Comparison of ENCODE assay signal across 8 mouse cellular contexts in genomic region chr8:84210167-84210791, GRCm38 (mm10). TPM values are rescaled to one million over a fixed set of nuclear protein-coding genes. Genes with fewer than 3 reads are reported as not detected.
DNase-seq lines count a peak whose midpoint lies in the region; ATAC-seq and TF ChIP-seq lines count a peak whose summit lies in the region.

No protein-coding gene starts in this region.

- WGBS in embryonic facial prominence, embryonic 10.5 days, result 62% methylated on average over 34 of the region's 34 CpGs
- WGBS in liver, embryonic 13.5 days (ENCODE audit: insufficient replicate concordance), result 62% methylated on average over 34 of the region's 34 CpGs
- 55% methylated on average over 34 of the region's 34 CpGs for WGBS in neural tube, embryonic 11.5 days
- 54% methylated on average over 34 of the region's 34 CpGs for WGBS in stomach, postnatal 0 days

- TF ChIP-seq CTCF in stomach, postnatal 0 days (IDR thresholded peaks at IDR 0.05; ENCODE audit: low read depth), result peak; percentile 89

- no peak overlapping the region for H3K4me2 ChIP-seq in liver, embryonic 13.5 days
- H3K4me2 ChIP-seq in neural tube, embryonic 11.5 days (ENCODE audit: low read depth), result no peak overlapping the region
- H3K4me2 ChIP-seq in stomach, postnatal 0 days (replicated peaks; ENCODE audit: low read depth), result no peak overlapping the region

- H3K9me3 ChIP-seq in embryonic facial prominence, embryonic 10.5 days, result no peaks in the 10 kb centered on the region
- no peaks in the 10 kb centered on the region for H3K9me3 ChIP-seq in liver, embryonic 13.5 days (replicated peaks)
- no peaks in the 10 kb centered on the region for H3K9me3 ChIP-seq in neural tube, embryonic 11.5 days (ENCODE audit: control insufficient read depth, low read length)
- H3K9me3 ChIP-seq in stomach, postnatal 0 days (ENCODE audit: control insufficient read depth, low read length), result no peaks in the 10 kb centered on the region

- peaks cover 84% of the 10 kb centered on the region for H3K36me3 ChIP-seq in embryonic facial prominence, embryonic 10.5 days (replicated peaks)
- peaks cover 36% of the 10 kb centered on the region for H3K36me3 ChIP-seq in liver, embryonic 13.5 days
- H3K36me3 ChIP-seq in neural tube, embryonic 11.5 days (ENCODE audit: control insufficient read depth, insufficient read depth, low read length), result peaks cover 17% of the 10 kb centered on the region
- H3K36me3 ChIP-seq in stomach, postnatal 0 days (ENCODE audit: control insufficient read depth, insufficient read depth, low read length), result peaks cover 30% of the 10 kb centered on the region

- DNase-seq in 416B (ENCODE audit: low read depth), result peak; percentile 79
- DNase-seq in adrenal gland, adult 2 months, result peak; percentile 82
- DNase-seq in embryonic facial prominence, embryonic 10.5 days (ENCODE audit: low spot score), result peak; percentile 84
- peak; percentile 84 for DNase-seq in heart, adult 8-10 months (ENCODE audit: low spot score)
- peak; percentile 79 for DNase-seq in kidney, adult 9 months
- DNase-seq in liver, embryonic 13.5 days, result no peak
- DNase-seq in neural tube, embryonic 11.5 days (ENCODE audit: low spot score), result peak; percentile 83
- peak; percentile 79 for DNase-seq in stomach, postnatal 0 days (ENCODE audit: low spot score)

- H3K27ac ChIP-seq in embryonic facial prominence, embryonic 10.5 days (replicated peaks), result no peak overlapping the region
- H3K27ac ChIP-seq in liver, embryonic 13.5 days, result no peak overlapping the region
- H3K27ac ChIP-seq in neural tube, embryonic 11.5 days (ENCODE audit: low read depth, low read length), result no peak overlapping the region
- H3K27ac ChIP-seq in stomach, postnatal 0 days (replicated peaks), result 0 out of 2 replicates have a peak overlapping the region, but pooled peaks have one; percentile 13

- peaks cover 26% of the 10 kb centered on the region for H3K4me1 ChIP-seq in embryonic facial prominence, embryonic 10.5 days
- peaks cover 26% of the 10 kb centered on the region for H3K4me1 ChIP-seq in liver, embryonic 13.5 days (replicated peaks)
- H3K4me1 ChIP-seq in neural tube, embryonic 11.5 days (ENCODE audit: control insufficient read depth, insufficient read depth, low read length), result no peaks in the 10 kb centered on the region; the same call in 1 of the 2 replicates
- no peaks in the 10 kb centered on the region for H3K4me1 ChIP-seq in stomach, postnatal 0 days (replicated peaks; ENCODE audit: control insufficient read depth, insufficient read depth)

- H3K4me3 ChIP-seq in embryonic facial prominence, embryonic 10.5 days, result 0 out of 2 replicates have a peak overlapping the region, but pooled peaks have one; percentile 8
- H3K4me3 ChIP-seq in liver, embryonic 13.5 days (replicated peaks), result no peak overlapping the region
- no peak overlapping the region for H3K4me3 ChIP-seq in neural tube, embryonic 11.5 days (ENCODE audit: low read depth, low read length)
- H3K4me3 ChIP-seq in stomach, postnatal 0 days (ENCODE audit: low read depth, low read length), result no peak overlapping the region

- no peak overlapping the region for H3K9ac ChIP-seq in liver, embryonic 13.5 days
- no peak overlapping the region for H3K9ac ChIP-seq in neural tube, embryonic 11.5 days (ENCODE audit: low read length)
- no peak overlapping the region for H3K9ac ChIP-seq in stomach, postnatal 0 days (ENCODE audit: low read length)

- H3K27me3 ChIP-seq in embryonic facial prominence, embryonic 10.5 days (replicated peaks; ENCODE audit: low read depth, poor library complexity, severe bottlenecking), result no peaks in the 10 kb centered on the region
- no peaks in the 10 kb centered on the region for H3K27me3 ChIP-seq in liver, embryonic 13.5 days
- H3K27me3 ChIP-seq in neural tube, embryonic 11.5 days (ENCODE audit: control insufficient read depth, insufficient read depth, low read length), result no peaks in the 10 kb centered on the region
- no peaks in the 10 kb centered on the region for H3K27me3 ChIP-seq in stomach, postnatal 0 days (ENCODE audit: control insufficient read depth, insufficient read depth, low read length)

- TF ChIP-seq EP300 in stomach, postnatal 0 days (optimal IDR thresholded peaks at IDR 0.05), result no peak

- ATAC-seq in liver, embryonic 13.5 days (ENCODE audit: low read depth), result peak; percentile 32; the same call in 1 of the 2 replicates
- ATAC-seq in neural tube, embryonic 11.5 days (ENCODE audit: insufficient read depth, low FRiP score, low TSS enrichment), result peak; percentile 70; the same call in 1 of the 2 replicates
- peak; percentile 40 for ATAC-seq in stomach, postnatal 0 days (ENCODE audit: low FRiP score, low TSS enrichment)

RNA-seq across cellular contexts. Expression of gene Nanos3, which starts 25.3 kb away (rescaled TPM):
- total RNA-seq in adrenal gland, adult 2 months (2021), result 1 to 10 TPM; 1.1 to 1.3 TPM
- polyA plus RNA-seq in adrenal gland, adult 2 months (2012; rRNA removed), result 0.36 and 1.0 TPM in 2 replicates
- polyA plus RNA-seq in embryonic facial prominence, embryonic 10.5 days (2016; fragmentation: Nextera tagmentation; extraction: Ambion mirVana), result 2.4 and 3.5 TPM in 2 replicates
- total RNA-seq in heart, adult 8-10 months (2022), result 1 to 10 TPM in 3 of 4 experiments, under 1 TPM in 1; 0.98 to 1.7 (median 1.5) TPM
- 0.28 and 0.34 TPM in 2 replicates for polyA plus RNA-seq in liver, embryonic 13.5 days (2015; fragmentation: Nextera tagmentation; extraction: Ambion mirVana)
- 6.2 TPM in 2 replicates for polyA plus RNA-seq in neural tube, embryonic 11.5 days (2014; fragmentation: Nextera tagmentation; extraction: Ambion mirVana)
- polyA plus RNA-seq in stomach, postnatal 0 days (2015; fragmentation: Nextera tagmentation; extraction: Ambion mirVana), result 2.0 and 4.4 TPM in 2 replicates

RNA-seq across cellular contexts. Expression of gene Zswim4, which starts 26.6 kb away (rescaled TPM):
- total RNA-seq in adrenal gland, adult 2 months (2021), result 10 to 100 TPM; 31.4 to 55.6 TPM
- 66.3 and 76.1 TPM in 2 replicates for polyA plus RNA-seq in adrenal gland, adult 2 months (2012; rRNA removed)
- polyA plus RNA-seq in embryonic facial prominence, embryonic 10.5 days (2016; fragmentation: Nextera tagmentation; extraction: Ambion mirVana), result 37.2 and 41.7 TPM in 2 replicates
- 1 to 10 TPM; 6.6 to 8.0 (median 7.2) TPM for total RNA-seq in heart, adult 8-10 months (2022)
- 2.1 and 2.2 TPM in 2 replicates for polyA plus RNA-seq in liver, embryonic 13.5 days (2015; fragmentation: Nextera tagmentation; extraction: Ambion mirVana)
- 34.9 and 35.5 TPM in 2 replicates for polyA plus RNA-seq in neural tube, embryonic 11.5 days (2014; fragmentation: Nextera tagmentation; extraction: Ambion mirVana)
- polyA plus RNA-seq in stomach, postnatal 0 days (2015; fragmentation: Nextera tagmentation; extraction: Ambion mirVana), result 8.0 and 9.7 TPM in 2 replicates

RNA-seq across cellular contexts. Expression of gene D8Ertd738e, which starts 39.2 kb away (rescaled TPM):
- total RNA-seq in adrenal gland, adult 2 months (2021), result 100 to 1,000 TPM; 268 to 291 TPM
- polyA plus RNA-seq in adrenal gland, adult 2 months (2012; rRNA removed), result 58.8 and 67.3 TPM in 2 replicates
- polyA plus RNA-seq in embryonic facial prominence, embryonic 10.5 days (2016; fragmentation: Nextera tagmentation; extraction: Ambion mirVana), result 409 and 427 TPM in 2 replicates
- 100 to 1,000 TPM; 165 to 232 (median 189) TPM for total RNA-seq in heart, adult 8-10 months (2022)
- 229 and 245 TPM in 2 replicates for polyA plus RNA-seq in liver, embryonic 13.5 days (2015; fragmentation: Nextera tagmentation; extraction: Ambion mirVana)
- 301 and 323 TPM in 2 replicates for polyA plus RNA-seq in neural tube, embryonic 11.5 days (2014; fragmentation: Nextera tagmentation; extraction: Ambion mirVana)
- 299 and 309 TPM in 2 replicates for polyA plus RNA-seq in stomach, postnatal 0 days (2015; fragmentation: Nextera tagmentation; extraction: Ambion mirVana)

RNA-seq across cellular contexts. Expression of gene Mri1, which starts 46.8 kb away (rescaled TPM):
- 10 to 100 TPM; 27.9 to 38.1 TPM for total RNA-seq in adrenal gland, adult 2 months (2021)
- 239 and 243 TPM in 2 replicates for polyA plus RNA-seq in adrenal gland, adult 2 months (2012; rRNA removed)
- polyA plus RNA-seq in embryonic facial prominence, embryonic 10.5 days (2016; fragmentation: Nextera tagmentation; extraction: Ambion mirVana), result 64.0 and 64.2 TPM in 2 replicates
- 10 to 100 TPM; 10.5 to 15.0 (median 12.5) TPM for total RNA-seq in heart, adult 8-10 months (2022)
- polyA plus RNA-seq in liver, embryonic 13.5 days (2015; fragmentation: Nextera tagmentation; extraction: Ambion mirVana), result 41.2 and 48.4 TPM in 2 replicates
- 50.7 and 55.9 TPM in 2 replicates for polyA plus RNA-seq in neural tube, embryonic 11.5 days (2014; fragmentation: Nextera tagmentation; extraction: Ambion mirVana)
- 61.7 and 62.7 TPM in 2 replicates for polyA plus RNA-seq in stomach, postnatal 0 days (2015; fragmentation: Nextera tagmentation; extraction: Ambion mirVana)

RNA-seq across cellular contexts. Expression of gene Ccdc130, which starts 59.9 kb away (rescaled TPM):
- total RNA-seq in adrenal gland, adult 2 months (2021), result 10 to 100 TPM; 19.3 to 25.8 TPM
- 15.9 and 16.5 TPM in 2 replicates for polyA plus RNA-seq in adrenal gland, adult 2 months (2012; rRNA removed)
- 21.9 and 24.6 TPM in 2 replicates for polyA plus RNA-seq in embryonic facial prominence, embryonic 10.5 days (2016; fragmentation: Nextera tagmentation; extraction: Ambion mirVana)
- total RNA-seq in heart, adult 8-10 months (2022), result 10 to 100 TPM in 2 of 4 experiments, 1 to 10 TPM in 2; 7.5 to 12.3 (median 9.8) TPM
- 8.8 and 9.1 TPM in 2 replicates for polyA plus RNA-seq in liver, embryonic 13.5 days (2015; fragmentation: Nextera tagmentation; extraction: Ambion mirVana)
- polyA plus RNA-seq in neural tube, embryonic 11.5 days (2014; fragmentation: Nextera tagmentation; extraction: Ambion mirVana), result 21.4 and 26.6 TPM in 2 replicates
- polyA plus RNA-seq in stomach, postnatal 0 days (2015; fragmentation: Nextera tagmentation; extraction: Ambion mirVana), result 10.1 and 10.4 TPM in 2 replicates
